Mouse (Mus musculus) CH12.LX (cell line): ENCODE results near the gene Rgr. TPM values are rescaled to one million over a fixed set of nuclear protein-coding genes. Genes with fewer than 3 reads are reported as not detected.

Source experiments
- DNase-seq: peaks from one replicate; pipeline ENCODE4 v3.0.0-alpha.2; 2013; ENCODE audit errors: extremely low read depth
- H3K27ac ChIP-seq: 2 replicates; pipeline ENCODE4 v1.5.1; 2012; ENCODE audit warnings: low read depth, mild to moderate bottlenecking, control low read depth, moderate library complexity; ENCODE audit not compliant: insufficient read depth
- H3K27me3 ChIP-seq: replicated peaks from 2 replicates; pipeline ENCODE3; 2012; ENCODE audit warnings: inconsistent platforms
- H3K36me3 ChIP-seq, 2 experiments: replicated peaks in 1 of 2; 2 replicates each; pipeline versions ENCODE3 to v1.6.1; 2012; ENCODE audit warnings: inconsistent platforms in 1 of 2, low read length in 1 of 2, mild to moderate bottlenecking in 1 of 2, mixed read lengths in 1 of 2, moderate library complexity in 1 of 2; ENCODE audit not compliant: control insufficient read depth in 1 of 2, insufficient read depth in 1 of 2
- H3K4me1 ChIP-seq, 2 experiments: 2 replicates each; pipeline ENCODE4 v1.6.1; 2012; ENCODE audit warnings: inconsistent platforms in 1 of 2, moderate library complexity in 1 of 2; ENCODE audit not compliant: insufficient read depth in 2 of 2, control insufficient read depth in 1 of 2
- H3K4me2 ChIP-seq: 2 replicates; pipeline ENCODE4 v1.6.1; 2012; ENCODE audit warnings: low read depth, mild to moderate bottlenecking, control low read depth; ENCODE audit not compliant: poor library complexity, insufficient read depth, severe bottlenecking
- H3K4me3 ChIP-seq, 3 experiments: fragments of 150-350 bp in 1 of 3; sonication (generic) in 1 of 3; replicated peaks in 1 of 3; 2 replicates each; pipeline versions ENCODE3 to v1.5.1; 2011 to 2012; ENCODE audit warnings: low read depth in 2 of 3, low read length in 2 of 3, mild to moderate bottlenecking in 2 of 3, moderate library complexity in 2 of 3, control low read depth in 1 of 3, improper control_type of control experiment in 1 of 3, inconsistent platforms in 1 of 3, mixed read lengths in 1 of 3; ENCODE audit not compliant: poor library complexity in 1 of 3
- H3K79me2 ChIP-seq: replicated peaks from 2 replicates; pipeline ENCODE4 v1.6.1; 2012; ENCODE audit warnings: mild to moderate bottlenecking, moderate library complexity; ENCODE audit not compliant: control insufficient read depth, poor library complexity, insufficient read depth, severe bottlenecking; ENCODE audit errors: extremely low read depth
- H3K9ac ChIP-seq: 2 replicates; pipeline ENCODE4 v1.6.1; 2012; ENCODE audit warnings: low read depth, mild to moderate bottlenecking, control low read depth, moderate library complexity; ENCODE audit not compliant: insufficient read depth
- H3K9me3 ChIP-seq: replicated peaks from 2 replicates; pipeline ENCODE3; 2012; ENCODE audit warnings: low read length, inconsistent platforms, mixed read lengths
- BHLHE40 ChIP-seq: IDR thresholded peaks from 2 replicates; pipeline ENCODE4 v1.6.1; 2011; ENCODE audit warnings: mild to moderate bottlenecking, low read depth, low read length, improper control_type of control experiment
- CHD1 ChIP-seq: IDR thresholded peaks from 2 replicates; pipeline ENCODE4 v1.6.1; 2012; ENCODE audit warnings: low read depth, low read length, improper control_type of control experiment, inconsistent platforms
- CHD2 ChIP-seq: IDR thresholded peaks from 2 replicates; pipeline ENCODE4 v1.6.1; 2011; ENCODE audit warnings: low read length, improper control_type of control experiment
- E2F4 ChIP-seq: IDR thresholded peaks from 2 replicates; pipeline ENCODE4 v1.6.1; 2011; ENCODE audit warnings: low read depth, low read length, improper control_type of control experiment; ENCODE audit not compliant: insufficient replicate concordance
- GABPA ChIP-seq: IDR thresholded peaks from 2 replicates; pipeline ENCODE4 v1.6.1; 2012; ENCODE audit warnings: low read depth, low read length, improper control_type of control experiment, inconsistent platforms; ENCODE audit not compliant: insufficient replicate concordance
- IRF4 ChIP-seq: IDR thresholded peaks from 2 replicates; pipeline ENCODE4 v1.6.1; 2014; ENCODE audit warnings: low read depth, mild to moderate bottlenecking, inconsistent platforms, low read length, improper control_type of control experiment
- JUN ChIP-seq: IDR thresholded peaks from 2 replicates; pipeline ENCODE4 v1.6.1; 2011; ENCODE audit warnings: low read depth, mild to moderate bottlenecking, low read length, improper control_type of control experiment, moderate library complexity; ENCODE audit not compliant: insufficient read depth
- JUND ChIP-seq: conservative IDR thresholded peaks from 2 replicates; pipeline ENCODE4 v1.6.1; 2011; ENCODE audit warnings: low read depth, low read length, improper control_type of control experiment
- KAT2A ChIP-seq: IDR thresholded peaks from 2 replicates; pipeline ENCODE4 v1.6.1; 2012; ENCODE audit warnings: low read length, improper control_type of control experiment, inconsistent platforms; ENCODE audit not compliant: insufficient replicate concordance
- MAFK ChIP-seq: IDR thresholded peaks from 2 replicates; pipeline ENCODE4 v1.6.1; 2011; ENCODE audit warnings: low read length, improper control_type of control experiment; ENCODE audit not compliant: insufficient replicate concordance
- MAX ChIP-seq: IDR thresholded peaks from 2 replicates; pipeline ENCODE4 v1.6.1; 2011; ENCODE audit warnings: low read length, improper control_type of control experiment
- MAZ ChIP-seq: IDR thresholded peaks from 2 replicates; pipeline ENCODE4 v1.6.1; 2012; ENCODE audit warnings: low read depth, mild to moderate bottlenecking, inconsistent platforms, low read length, improper control_type of control experiment, moderate library complexity
- MYC ChIP-seq: IDR thresholded peaks from 2 replicates; pipeline ENCODE4 v1.6.1; 2011; ENCODE audit warnings: low read depth, mild to moderate bottlenecking, improper control_type of control experiment, low read length
- NELFE ChIP-seq: IDR thresholded peaks from 2 replicates; pipeline ENCODE4 v1.6.1; 2011; ENCODE audit warnings: low read depth, low read length, improper control_type of control experiment
- NRF1 ChIP-seq: IDR thresholded peaks from 2 replicates; pipeline ENCODE4 v1.6.1; 2014; ENCODE audit warnings: low read depth, mild to moderate bottlenecking, inconsistent platforms, low read length, improper control_type of control experiment, moderate library complexity
- PAX5 ChIP-seq: IDR thresholded peaks from 2 replicates; pipeline ENCODE4 v1.6.1; 2012; ENCODE audit warnings: low read length, inconsistent platforms, mixed read lengths
- POLR2A ChIP-seq: IDR thresholded peaks from 2 replicates; pipeline ENCODE4 v1.6.1; 2011; ENCODE audit warnings: low read depth, mild to moderate bottlenecking, improper control_type of control experiment, low read length
- POLR2AphosphoS2 ChIP-seq: IDR thresholded peaks from 2 replicates; pipeline ENCODE4 v1.6.1; 2011; ENCODE audit warnings: low read depth, low read length, improper control_type of control experiment
- RCOR1 ChIP-seq: conservative IDR thresholded peaks from 2 replicates; pipeline ENCODE4 v1.6.1; 2012; ENCODE audit warnings: low read depth, mild to moderate bottlenecking, inconsistent platforms, low read length, improper control_type of control experiment
- SMC3 ChIP-seq: IDR thresholded peaks from 2 replicates; pipeline ENCODE4 v1.6.1; 2011; ENCODE audit warnings: low read depth, low read length, improper control_type of control experiment
- UBTF ChIP-seq: IDR thresholded peaks from 2 replicates; pipeline ENCODE4 v1.6.1; 2012; ENCODE audit warnings: low read depth, mild to moderate bottlenecking, inconsistent platforms, low read length, improper control_type of control experiment, moderate library complexity
- ZC3H11A ChIP-seq: IDR thresholded peaks from 2 replicates; pipeline ENCODE4 v1.6.1; 2012; ENCODE audit warnings: low read depth, mild to moderate bottlenecking, inconsistent platforms, low read length, improper control_type of control experiment
- ZKSCAN1 ChIP-seq: IDR thresholded peaks from 2 replicates; pipeline ENCODE4 v1.6.1; 2012; ENCODE audit warnings: low read depth, inconsistent platforms, low read length, improper control_type of control experiment, borderline replicate concordance
- ZNF384 ChIP-seq: IDR thresholded peaks from 2 replicates; pipeline ENCODE4 v1.6.1; 2012; ENCODE audit warnings: low read depth, low read length, improper control_type of control experiment, inconsistent platforms
- dilution Hi-C: fragments of 300-500 bp; cut with MboI; formaldehyde crosslinking; loops from 2 replicates; pipeline ENCODE4 v1.14.3; 2020; ENCODE audit warnings: low sequenced_read_pairs; ENCODE audit not compliant: extremely low pct_unique_long_range_greater_than_20kb, extremely low pct_ligation_motif_present
- in situ Hi-C: fragments of 300-500 bp; cut with MboI; formaldehyde crosslinking; loops from 3 replicates; pipeline ENCODE4 v1.14.3; 2019; ENCODE audit warnings: low sequenced_read_pairs, low pct_ligation_motif_present, low pct_unique_long_range_greater_than_20kb, mixed read lengths
- polyA plus RNA-seq: library from polyadenylated mRNA; unstranded; fragments of >175 nt; gene quantifications from 2 replicates; pipeline ENCODE4 v1.2.1, GENCODE M21; 2012; ENCODE audit warnings: low read depth; ENCODE audit not compliant: insufficient read length
- total RNA-seq, 2 experiments: library from RNA; depleted of rRNA; stranded (reverse); fragments of 300-350 nt in 1 of 2; fragments of >200 nt in 1 of 2; gene quantifications; 2 replicates each; pipeline ENCODE4 v1.2.3; 2012 to 2014

The Rgr gene
- total and polyA plus RNA-seq, 3 experiments = not detected

DNA sequence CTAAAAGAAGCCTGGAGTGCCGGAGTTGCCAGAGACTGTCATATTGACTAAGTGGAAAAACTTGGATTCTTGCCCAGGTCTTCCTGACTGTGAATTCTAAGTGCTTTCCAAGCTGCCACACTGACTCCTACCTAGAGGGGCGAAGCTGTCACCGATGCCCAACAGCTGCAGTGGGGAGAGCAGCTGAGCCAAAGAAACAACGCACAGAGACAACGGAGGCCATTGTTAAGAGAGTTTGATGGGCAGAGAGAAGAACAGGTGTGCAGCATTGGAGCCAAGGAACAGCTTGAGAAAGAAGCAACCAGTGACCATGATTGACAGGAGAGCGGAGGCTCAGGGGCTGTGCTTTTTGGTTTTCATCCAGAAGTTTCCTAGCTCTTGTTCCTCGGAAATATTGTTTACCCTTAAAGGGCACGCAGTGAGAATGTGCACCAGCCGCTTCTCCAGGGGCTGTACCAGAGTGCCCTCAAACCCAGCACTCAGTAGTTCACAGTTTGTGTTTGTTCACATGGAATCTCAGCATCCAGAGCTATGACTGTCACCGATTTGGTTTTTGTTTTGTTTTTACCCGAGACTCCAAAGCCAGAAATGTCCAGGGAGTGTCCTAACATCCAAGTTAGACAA is 16.2 kb downstream of the Rgr start:
- dilution Hi-C loops (no loop called here), in situ Hi-C loops (no loop called here)
- peak overlapping the region in 2 of 3 experiments; percentile 35 to 55 for H3K4me3 ChIP-seq
- H3K27ac ChIP-seq = no peak overlapping the region
- H3K4me2 ChIP-seq = peak overlapping the region; percentile 100
- H3K9ac ChIP-seq = peak overlapping the region; percentile 57
- H3K4me1 ChIP-seq = 0 out of 4 replicates have a peak, but pooled peaks cover 0 to 5% of the 10 kb centered on the region in 2 experiments
- peaks cover 30% of the 10 kb centered on the region for H3K27me3 ChIP-seq
- no peaks in the 10 kb centered on the region for H3K9me3 ChIP-seq
- H3K79me2 ChIP-seq = no peaks in the 10 kb centered on the region
- H3K36me3 ChIP-seq = no peaks in the 10 kb centered on the region
- DNase-seq = no peak
- no peak for TF ChIP-seq SMC3
- no peak for TF ChIP-seq UBTF
- no peak for TF ChIP-seq JUN
- no peak for TF ChIP-seq POLR2A
- TF ChIP-seq ZNF384 = no peak
- TF ChIP-seq GABPA = no peak
- TF ChIP-seq NRF1 = no peak
- no peak for TF ChIP-seq NELFE
- TF ChIP-seq JUND = no peak
- TF ChIP-seq MAZ = no peak
- TF ChIP-seq KAT2A = no peak
- no peak for TF ChIP-seq MAFK
- TF ChIP-seq ZKSCAN1 = no peak
- TF ChIP-seq BHLHE40 = no peak
- TF ChIP-seq CHD1 = no peak

DNA sequence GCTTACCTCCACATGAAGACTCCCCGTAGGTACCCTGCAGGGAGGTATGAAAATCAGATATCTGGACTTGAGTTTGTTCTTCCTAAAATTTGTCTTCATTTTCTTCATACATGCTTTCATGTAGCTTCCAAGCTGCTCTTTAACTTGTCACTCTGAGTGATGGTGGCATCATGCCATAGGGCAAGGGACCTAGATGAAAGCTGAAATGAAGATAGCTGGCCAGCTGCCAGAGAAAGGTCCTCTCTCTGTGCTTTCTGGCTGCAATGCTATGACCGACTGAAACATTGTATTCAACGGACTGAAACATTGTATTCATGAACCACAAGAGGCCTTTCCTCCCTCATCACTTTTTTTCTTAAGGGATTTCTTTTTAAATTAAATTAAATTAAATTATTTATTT is 20.2 kb downstream of the Rgr start:
- H3K27me3 ChIP-seq = peaks cover 24% of the 10 kb centered on the region

More for the DNA sequence above, 20.2 kb downstream of the Rgr start:
- Histone ChIP-seq H3K4me2 (no peak overlapping the region), H3K79me2 (no peaks in the 10 kb centered on the region), H3K4me3 (no peak overlapping the region), H3K36me3 (no peaks in the 10 kb centered on the region), H3K4me1 (peaks cover 0 to 5% of the 10 kb centered on the region in 2 experiments; a peak in 1 of 4 replicates), H3K9ac (no peak overlapping the region), H3K27ac (no peak overlapping the region), H3K9me3 (no peaks in the 10 kb centered on the region)
- TF ChIP-seq POLR2A (no peak), MYC (no peak), IRF4 (no peak), ZC3H11A (no peak), MAZ (no peak), CHD2 (no peak), ZKSCAN1 (no peak), MAX (no peak), E2F4 (no peak), NRF1 (no peak), RCOR1 (no peak), KAT2A (no peak), PAX5 (no peak), POLR2AphosphoS2 (no peak)
- in situ Hi-C loops = loop anchor here (5.0 kb wide), 1 partner anchor 161 kb away; no protein-coding TSS in a partner anchor
- dilution Hi-C loops = no loop called here
- no peak for DNase-seq
